Mouse (Mus musculus): Measurements from ENCODE around the gene Rtn4ip1. TPM values are rescaled to one million over a fixed set of nuclear protein-coding genes. Genes with fewer than 3 reads are reported as not detected.

Rtn4ip1 gene
- 12.8 and 13.4 TPM in 2 replicates for polyA plus RNA-seq (2012; rRNA removed)

DNA sequence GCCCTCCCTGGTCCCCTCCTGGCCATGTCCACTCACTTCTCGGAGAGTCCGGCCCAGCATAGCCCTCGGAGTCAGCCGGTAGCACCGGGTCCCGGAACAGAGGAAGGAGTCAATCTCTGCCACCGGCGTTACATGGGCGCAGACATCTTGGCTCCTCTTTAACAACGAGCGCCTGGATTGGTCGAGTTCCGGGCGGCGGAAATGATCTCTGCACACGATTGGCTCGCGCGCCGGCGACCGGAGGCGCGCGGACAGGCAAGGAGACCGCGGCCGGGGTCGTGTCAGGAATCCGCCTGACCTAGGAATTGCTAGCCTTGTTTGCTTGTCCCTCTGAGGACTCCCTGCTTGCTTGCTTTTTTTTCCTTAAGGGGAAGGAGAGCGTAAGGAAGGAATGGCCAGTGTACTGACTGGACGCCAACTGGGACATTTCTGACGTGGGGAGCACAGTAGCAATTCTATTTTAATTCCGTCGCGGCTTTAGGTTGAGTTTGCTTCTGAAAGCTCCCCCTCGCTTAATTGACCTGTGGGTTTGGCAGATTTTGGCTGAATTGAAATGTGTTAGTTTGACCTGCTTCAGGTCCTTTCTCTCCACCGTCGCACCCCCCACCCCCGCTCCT, at the start of gene Rtn4ip1, which contains the start of gene Qrsl1:
Gene Rtn4ip1, plus strand, starts transcription at position 230 of the 617 bp plus-strand sequence.
Gene Qrsl1, minus strand, starts transcription at position 168 of the 617 bp plus-strand sequence.
- peak; percentile 78 for DNase-seq (ENCODE audit: low read depth, low spot score)
- WGBS: under 1% methylated on average over 40 of the region's 40 CpGs

DNA sequence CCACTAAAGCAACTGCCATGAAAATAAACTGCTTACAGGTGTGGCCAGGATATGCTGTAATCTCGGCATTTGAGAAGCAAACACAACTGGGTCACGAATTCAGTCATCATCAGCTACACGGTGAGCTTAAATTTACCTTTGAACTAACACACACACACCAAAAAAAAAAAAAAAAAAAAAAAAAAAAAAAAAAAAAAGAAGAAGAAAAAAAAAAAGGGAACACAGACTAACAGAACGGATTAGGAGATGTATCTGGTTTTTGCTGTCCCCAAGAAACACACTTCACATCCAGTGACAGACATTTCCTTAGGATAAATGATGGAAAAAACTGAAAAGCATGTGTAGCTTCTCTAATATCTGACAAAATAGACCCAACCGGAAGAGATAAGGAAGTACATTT, 49.7 kb upstream of the Rtn4ip1 start:
- 67% methylated on average over 5 of the region's 5 CpGs for WGBS

DNA sequence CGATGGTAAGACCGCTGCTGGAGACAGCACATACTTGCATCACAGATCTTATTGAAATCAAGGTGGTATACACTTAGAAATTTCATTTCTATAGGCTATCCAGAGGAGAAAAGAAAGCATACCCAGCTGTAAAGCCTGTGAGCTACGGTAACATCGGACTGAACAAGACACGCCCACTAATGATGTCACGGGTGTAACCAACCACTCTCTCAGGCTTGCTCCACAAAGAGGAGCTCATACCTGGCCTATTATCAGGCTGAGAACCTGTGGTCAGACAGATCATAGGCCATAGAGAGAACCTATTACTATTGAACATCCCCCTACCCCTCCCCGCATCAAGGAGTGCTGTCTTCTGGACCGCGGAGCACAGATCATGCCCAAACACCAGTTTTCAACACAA, 45.7 kb upstream of the Rtn4ip1 start:
- 89% methylated on average over 9 of the region's 9 CpGs for WGBS
- DNase-seq (ENCODE audit: low read depth, low spot score): no peak

More for the DNA sequence above, 49.7 kb upstream of the Rtn4ip1 start:
- DNase-seq (ENCODE audit: low read depth, low spot score): no peak

DNA sequence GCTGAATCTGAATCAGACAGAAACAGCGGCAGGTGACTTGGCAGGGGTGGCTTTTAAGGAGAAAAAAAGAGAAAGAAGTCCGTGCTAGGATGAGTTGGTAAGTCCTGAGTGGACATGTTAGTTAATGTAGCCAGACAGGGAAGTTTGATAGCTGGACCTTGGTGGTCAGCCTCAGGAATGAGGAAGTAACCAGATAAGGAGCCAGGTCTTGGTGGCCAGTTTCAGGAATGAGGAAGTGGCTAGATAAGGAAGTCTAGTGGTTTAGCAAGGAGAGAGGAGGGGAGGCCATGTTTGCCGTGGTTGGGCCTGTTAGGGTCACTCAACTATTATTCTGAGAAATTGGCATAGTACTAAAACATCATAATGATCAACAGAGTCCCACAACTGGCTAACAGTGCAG, 45.3 kb upstream of the Rtn4ip1 start:
- no peak for DNase-seq (ENCODE audit: low read depth, low spot score)
- 73% methylated on average over 3 of the region's 3 CpGs for WGBS

DNA sequence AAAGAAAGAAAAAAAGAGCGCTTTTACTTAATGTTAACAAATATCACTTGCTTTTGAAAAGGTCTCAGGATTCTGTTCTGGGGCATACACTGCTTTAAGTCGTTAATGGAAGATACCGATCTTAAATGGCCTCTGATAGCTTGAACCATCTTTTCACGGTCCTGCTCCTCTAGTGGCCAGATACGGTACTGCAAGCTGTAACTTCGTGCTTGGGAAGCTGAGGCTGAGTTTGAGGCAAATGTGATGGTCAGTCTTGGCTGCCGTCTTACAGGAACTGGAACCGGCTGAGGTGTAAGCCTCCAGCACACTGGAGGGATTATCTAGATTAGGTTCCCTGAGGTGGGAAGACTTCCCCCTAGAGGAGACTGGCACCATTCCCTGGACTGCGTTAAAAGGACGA, 30.9 kb upstream of the Rtn4ip1 start:
- 75% methylated on average over 10 of the region's 10 CpGs for WGBS
- no peak for DNase-seq (ENCODE audit: low read depth, low spot score)

DNA sequence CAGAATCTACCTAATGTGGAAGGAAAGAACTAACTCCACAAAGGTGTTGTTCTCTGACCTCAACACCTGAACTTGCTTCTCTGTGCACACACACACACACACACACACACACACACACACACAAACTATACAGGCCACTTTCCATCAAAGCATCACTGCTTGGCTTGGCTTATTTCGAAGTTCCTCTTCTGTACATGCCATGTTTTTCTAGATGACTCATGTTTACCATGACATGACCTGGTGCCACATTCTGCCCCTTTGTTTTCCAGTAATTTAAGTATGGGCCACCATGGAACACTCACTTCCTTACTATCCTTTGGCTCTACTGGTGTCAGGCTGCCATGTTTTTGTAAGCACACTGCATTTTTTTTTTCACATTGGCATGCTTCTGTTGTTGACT, 30.1 kb upstream of the Rtn4ip1 start:
- WGBS: 79% methylated on average over 1 of the region's 1 CpGs
- DNase-seq (ENCODE audit: low read depth, low spot score): no peak

DNA sequence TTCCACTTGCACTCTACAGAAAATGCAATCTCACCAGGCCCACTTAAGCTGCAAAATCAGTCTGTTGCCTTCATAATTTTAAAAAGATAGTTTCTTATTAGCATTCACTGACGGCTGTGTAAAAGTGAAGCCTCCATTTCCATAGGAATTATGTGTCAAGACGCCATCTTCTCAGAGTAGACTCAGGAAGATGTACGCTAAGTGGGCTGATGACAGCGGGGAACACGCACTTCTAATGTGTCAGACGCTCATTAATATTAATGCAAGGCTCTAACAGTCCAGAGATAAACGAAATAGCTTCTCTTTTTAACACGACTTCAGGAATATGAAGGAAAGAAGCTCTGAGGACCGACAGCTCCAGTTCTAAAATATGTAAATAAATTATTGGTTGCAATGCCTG, 13.9 kb upstream of the Rtn4ip1 start:
- DNase-seq (ENCODE audit: low read depth, low spot score): no peak
- WGBS: 94% methylated on average over 9 of the region's 9 CpGs

DNA sequence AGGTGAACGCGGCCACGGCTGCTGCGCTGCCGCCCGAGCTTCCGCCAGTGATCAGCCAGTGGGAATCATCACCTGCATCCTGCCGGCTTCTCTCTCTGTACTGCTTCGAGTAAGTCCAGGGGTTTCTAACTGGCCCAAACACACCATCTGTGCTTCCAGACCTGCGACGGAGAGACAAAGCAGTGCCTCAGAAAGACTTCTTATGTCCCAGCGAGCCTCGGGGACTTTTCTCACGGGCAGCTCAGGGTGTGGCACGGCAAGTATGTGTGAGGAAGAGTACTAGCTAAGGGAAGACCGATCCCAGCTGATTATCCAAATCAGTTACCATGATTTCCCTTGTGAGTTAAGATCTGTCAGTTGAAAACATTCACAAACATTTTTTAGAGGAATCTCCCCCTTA, 12.6 kb upstream of the Rtn4ip1 start:
- DNase-seq (ENCODE audit: low read depth, low spot score): no peak
- 91% methylated on average over 16 of the region's 16 CpGs for WGBS

DNA sequence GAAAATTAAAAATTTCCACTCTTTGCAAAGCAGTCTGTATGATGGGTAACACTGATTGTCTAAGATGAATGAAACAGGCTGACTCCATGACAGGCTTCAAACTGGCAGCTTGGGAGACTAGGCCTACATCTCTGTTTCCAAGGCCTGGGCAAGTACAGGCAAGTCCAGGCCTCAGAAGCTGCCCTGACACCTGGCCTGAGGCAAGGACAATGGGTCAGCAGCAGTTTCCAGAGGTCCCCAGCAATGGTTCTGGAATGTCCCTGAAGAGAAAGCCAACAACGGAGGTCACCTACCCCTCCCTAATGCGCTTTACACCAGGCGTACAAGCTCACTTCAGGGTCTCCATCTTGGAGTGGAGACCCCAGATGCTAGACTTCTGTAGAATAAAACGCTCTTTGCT, 8.6 kb upstream of the Rtn4ip1 start:
- DNase-seq (ENCODE audit: low read depth, low spot score): no peak
- WGBS: 98% methylated on average over 4 of the region's 4 CpGs

DNA sequence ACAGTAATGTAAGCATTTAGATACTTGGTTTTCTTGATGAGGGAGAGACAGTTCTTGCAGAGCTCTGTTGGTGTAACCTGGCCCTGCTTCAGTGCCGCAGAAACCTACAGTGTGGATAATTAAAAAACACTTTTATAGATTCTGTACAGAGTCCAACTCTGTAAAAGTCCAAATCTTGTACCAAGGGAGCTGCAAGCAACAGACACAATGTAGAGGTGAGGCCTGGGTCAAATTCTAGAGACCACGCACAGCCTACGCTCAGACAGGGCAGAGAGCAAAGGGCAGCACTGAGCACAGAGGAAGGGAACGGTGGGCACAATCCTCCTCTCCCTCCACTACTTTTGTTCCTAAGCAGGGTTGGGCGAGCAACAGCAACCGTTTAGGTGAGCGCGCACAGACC, 5.5 kb upstream of the Rtn4ip1 start:
- WGBS: 49% methylated on average over 8 of the region's 8 CpGs
- no peak for DNase-seq (ENCODE audit: low read depth, low spot score)

DNA sequence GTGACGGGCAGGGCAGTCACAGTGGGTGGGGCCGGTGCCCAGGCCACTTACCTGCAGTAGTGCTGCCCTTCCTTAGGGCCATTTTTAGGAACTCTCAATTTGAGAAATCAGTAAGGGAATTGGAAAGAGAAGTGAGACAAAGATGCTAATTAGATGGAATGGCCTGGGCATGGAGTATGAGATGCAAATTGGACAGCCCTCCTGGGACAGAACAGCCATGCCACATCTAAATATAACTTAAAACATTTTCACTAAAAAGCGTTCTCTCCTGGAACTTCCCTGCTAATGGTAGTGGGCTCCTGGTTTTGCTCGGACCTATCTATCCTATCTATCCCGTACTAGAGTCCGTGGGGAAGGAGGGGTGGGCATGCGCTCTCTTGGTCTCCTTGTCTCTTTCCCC, 3.3 kb upstream of the Rtn4ip1 start:
- no peak for DNase-seq (ENCODE audit: low read depth, low spot score)
- 85% methylated on average over 7 of the region's 7 CpGs for WGBS

DNA sequence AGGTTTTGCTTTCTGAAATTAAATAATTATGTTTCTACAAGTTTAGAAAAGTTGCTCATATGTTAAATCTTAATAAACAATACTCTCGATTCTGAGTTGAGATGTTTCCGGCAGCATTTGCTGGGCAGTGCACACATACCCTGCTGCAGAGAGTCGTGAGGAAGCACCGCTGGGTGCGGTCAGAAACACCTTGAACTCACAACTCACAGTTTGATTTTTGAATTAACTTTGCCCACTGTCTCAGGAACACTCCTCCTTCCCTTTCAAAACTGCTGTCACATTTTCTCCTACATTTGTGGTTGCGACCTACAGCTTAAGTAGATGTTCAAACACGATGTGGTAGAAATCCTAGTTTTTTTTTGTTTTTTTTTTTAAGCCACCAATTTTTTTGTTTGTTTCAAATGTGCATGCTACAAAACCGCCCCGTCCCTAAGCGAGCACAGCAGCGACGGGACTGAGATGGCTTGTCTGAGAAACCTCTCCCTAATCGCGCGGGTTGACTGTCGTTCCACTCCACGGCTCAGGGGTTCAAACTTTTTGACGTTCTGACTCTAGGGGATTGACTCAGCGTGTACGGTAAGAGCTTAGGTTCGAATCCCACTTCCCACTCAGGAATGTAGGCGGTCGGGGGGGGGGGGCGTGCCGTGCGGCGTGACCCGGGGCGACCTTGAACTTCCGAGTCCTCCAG, 580 bp upstream of the Rtn4ip1 start:
- DNase-seq (ENCODE audit: low read depth, low spot score): no peak
- 3% methylated on average over 30 of the region's 30 CpGs for WGBS

DNA sequence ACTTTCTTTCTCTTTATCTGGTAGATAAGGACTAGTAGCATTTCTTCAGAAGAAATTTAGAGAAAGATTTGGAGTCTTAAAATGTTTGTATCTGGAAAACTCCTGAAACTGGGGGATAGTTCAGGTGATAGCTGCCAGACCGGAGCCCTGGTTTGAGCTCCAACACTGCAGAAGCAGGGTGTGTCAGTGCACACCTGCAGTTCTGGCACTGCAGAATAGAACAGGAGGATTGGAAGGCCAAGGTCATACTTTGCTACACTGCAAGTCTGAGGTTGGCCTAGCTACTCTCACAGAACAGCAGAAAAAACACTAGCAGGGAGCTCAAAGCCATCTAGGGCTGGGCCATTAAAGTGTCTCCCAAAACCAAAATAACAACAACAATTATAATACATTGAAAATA, 3.0 kb downstream of the Rtn4ip1 start:
- WGBS: 30% methylated on average over 1 of the region's 1 CpGs
- no peak for DNase-seq (ENCODE audit: low read depth, low spot score)

DNA sequence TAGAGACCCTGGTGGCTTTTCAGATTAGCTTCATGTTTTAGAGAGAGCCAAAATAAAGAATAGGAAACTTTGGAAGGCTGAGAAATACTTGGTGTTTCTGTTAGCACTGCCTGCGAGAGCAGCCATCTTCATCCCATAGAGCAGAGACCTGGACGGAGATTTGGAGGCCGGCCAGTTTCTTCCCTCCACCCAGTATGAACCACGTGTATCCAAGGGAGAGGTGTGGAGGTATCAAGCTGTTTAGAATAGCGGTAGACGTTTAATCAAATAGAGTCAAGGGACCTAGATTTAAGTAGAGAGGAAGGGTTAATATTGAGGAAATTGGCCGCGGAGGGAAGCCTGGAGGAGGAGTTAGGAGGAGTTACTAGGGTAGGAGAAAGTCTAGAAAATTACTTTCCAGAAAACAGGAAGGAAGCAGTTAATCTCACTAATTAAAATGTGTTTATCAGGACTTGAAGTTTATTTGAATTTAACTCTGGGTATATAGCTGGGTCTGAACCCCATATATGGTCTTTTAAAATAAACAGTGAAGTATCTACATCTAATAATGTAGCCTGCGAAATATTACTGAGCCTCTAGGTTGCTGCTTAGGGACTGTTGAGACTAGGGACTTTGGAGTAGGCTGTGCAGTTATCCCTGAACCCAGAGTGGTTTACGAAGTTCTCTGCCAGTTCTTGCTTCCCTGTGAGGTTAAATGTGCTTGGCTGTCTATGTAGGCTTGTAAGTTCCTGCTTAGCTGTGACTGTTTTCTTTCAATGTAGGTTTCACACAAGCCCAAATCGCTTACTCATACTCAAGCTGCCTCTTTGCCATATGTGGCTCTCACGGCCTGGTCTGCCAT, 8.6 kb downstream of the Rtn4ip1 start:
- 69% methylated on average over 12 of the region's 12 CpGs for WGBS
- no peak for DNase-seq (ENCODE audit: low read depth, low spot score)

DNA sequence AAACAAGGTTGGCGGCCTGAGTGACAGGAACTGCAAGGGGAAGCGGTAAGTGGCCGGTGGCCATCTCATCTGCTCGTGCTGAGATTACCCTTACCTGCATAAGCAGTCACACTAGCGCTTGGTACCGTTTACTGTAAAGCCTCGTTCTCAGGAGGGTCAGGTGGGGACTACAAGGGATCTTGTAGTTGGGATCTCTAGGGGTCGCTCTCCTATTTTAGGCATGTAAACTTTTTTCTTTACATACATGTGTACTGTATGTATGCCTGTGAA, 9.2 kb downstream of the Rtn4ip1 start:
- WGBS: 77% methylated on average over 8 of the region's 8 CpGs
- DNase-seq (ENCODE audit: low read depth, low spot score): no peak

DNA sequence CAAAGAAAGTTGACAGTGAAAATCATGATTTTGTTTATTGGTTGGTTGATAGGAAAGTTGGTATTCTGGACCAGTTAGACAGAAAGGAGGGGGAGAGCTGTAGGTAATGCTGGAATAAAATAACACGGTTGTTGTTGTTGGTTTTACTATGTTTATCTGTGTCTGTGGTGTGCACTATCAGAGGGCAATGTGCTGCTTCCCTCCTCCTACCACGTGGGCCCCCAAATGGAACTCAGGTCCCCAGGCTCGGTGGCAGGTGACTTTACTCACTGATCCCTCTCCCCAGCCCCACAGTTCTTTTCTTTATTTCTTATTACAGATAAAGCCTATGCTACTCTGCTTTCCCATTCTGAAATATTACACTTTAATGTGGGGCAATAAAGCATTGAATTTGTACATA, 10.6 kb downstream of the Rtn4ip1 start:
- 83% methylated on average over 3 of the region's 3 CpGs for WGBS
- no peak for DNase-seq (ENCODE audit: low read depth, low spot score)

DNA sequence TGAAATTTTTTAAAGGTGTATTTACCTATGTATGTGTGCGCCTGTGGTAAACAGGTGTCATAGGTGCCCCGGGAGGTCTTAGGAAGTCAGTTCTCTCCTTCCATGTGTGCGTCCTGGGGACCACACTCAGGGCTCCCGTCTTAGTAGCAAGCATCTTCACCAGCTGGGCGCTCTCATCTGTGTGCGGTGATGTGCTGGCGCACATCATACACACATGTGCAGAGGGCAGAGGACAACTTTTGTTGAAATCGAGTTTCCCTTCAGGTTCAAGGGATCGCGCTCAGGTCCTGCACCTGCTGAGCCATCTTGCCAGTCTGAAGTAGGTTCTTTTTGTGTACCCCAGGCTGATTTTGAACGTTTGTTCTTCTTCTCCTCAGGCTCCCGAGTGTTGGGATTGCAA, 14.6 kb downstream of the Rtn4ip1 start:
- 86% methylated on average over 12 of the region's 12 CpGs for WGBS
- no peak for DNase-seq (ENCODE audit: low read depth, low spot score)

DNA sequence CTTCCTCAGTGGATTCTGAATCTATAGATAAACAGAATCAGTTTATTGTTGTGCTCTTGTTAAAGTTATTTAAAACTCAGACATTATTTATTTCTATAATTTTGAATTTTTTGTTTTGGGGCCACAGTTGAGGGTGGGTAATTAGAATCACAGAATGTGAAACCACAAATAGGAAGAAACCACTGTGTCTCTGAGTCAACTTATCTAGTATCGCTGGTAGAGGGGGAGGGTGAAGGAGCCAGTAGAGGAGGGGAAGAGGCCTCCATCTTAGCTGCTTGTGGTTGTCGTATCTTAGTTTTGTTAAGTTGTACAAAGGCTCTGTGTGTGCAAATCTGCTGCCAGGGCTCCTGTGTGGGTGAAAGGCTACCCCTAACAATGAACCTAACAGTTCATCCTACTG, 15.1 kb downstream of the Rtn4ip1 start:
- WGBS: 82% methylated on average over 2 of the region's 2 CpGs
- no peak for DNase-seq (ENCODE audit: low read depth, low spot score)

DNA sequence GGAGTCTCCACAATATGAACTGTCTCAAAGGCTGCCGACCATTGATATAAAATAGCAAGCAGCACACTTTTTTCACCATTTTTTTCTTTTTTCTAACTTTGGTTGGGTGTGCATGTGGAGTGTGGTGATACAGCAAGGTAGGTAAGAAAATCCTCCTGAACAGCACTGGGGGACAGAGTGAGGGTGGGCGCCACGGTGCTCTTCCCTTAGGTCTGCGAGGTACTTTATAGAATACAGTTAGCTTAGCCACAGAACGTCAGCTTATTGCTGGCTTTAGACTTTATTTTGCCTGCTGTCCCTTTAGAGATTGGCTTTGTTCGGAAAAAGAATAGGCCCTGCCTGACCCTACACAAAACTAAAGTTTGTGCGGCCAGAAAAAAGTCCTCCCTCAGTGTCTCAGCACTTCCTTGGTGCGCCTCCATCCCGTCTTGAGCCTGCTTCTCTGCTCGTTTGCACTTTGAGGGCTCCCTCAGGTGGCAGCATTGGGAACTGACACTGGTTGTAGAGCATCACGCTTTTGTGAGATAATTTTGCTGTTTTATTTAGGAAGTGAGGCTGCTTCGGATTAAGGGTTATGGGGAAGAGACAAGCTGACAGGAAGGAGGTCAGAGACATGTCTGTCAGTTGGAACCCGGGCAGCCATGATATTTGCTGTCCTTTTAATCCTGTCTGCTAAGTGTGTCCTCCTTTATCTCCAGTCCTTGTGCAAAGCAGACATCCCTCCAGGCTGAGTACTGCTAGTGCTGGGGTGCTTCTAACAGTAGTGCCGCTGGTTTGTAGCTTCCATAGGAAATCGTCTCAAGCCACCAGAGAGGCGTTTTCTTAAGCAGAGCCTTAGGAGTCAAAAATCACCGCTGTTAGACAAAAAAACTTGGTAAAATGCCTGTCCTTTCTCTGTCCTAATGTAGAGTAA, 17.3 kb downstream of the Rtn4ip1 start:
- no peak for DNase-seq (ENCODE audit: low read depth, low spot score)
- WGBS: 39% methylated on average over 17 of the region's 17 CpGs

DNA sequence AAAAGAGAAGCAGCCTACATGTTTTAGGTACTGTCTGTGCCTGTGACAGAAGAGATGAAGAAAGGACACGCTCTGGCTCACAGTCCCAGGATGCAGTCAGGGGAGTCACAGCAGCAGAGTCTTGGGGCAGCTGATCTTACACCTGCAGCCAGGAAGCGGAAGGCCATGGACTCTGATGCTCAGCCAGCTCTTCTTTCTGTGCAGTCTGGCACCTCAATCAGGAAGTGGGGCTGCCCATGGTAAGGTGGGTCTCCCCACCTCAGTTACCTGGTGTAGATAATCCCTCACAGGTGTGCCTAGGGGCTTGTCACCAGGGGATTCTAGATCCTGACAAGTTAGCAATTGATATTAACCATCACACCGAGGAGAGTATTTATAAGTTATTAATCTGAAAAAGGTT, 21.5 kb downstream of the Rtn4ip1 start:
- 95% methylated on average over 3 of the region's 3 CpGs for WGBS
- no peak for DNase-seq (ENCODE audit: low read depth, low spot score)

Measured in large intestine, adult 2 months (tissue).